ENCODE assay signal across 9 mouse cellular contexts in genomic region chr13:117289494-117290270, GRCm38 (mm10).
A peak's percentile ranks its signal among the peaks of the same experiment; 100 is the strongest.
DNase-seq lines count a peak whose midpoint lies in the region; ATAC-seq lines count a peak whose summit lies in the region.
"Had no signal": no experiment of that assay in that cellular context is flagged by ENCODE, and none has a peak within 500 bp of the region (broad histone marks: within the 10 kb centered on the region; RNA-seq: fewer than 3 reads in every experiment).

No protein-coding gene starts in this region.

- ATAC-seq in common myeloid progenitor, adult 5-6 weeks (replicated peaks; ENCODE audit: low read depth, poor library complexity, severe bottlenecking), result peak; percentile 91
- ATAC-seq in granulocyte monocyte progenitor cell, adult 5-6 weeks (replicated peaks; ENCODE audit: poor library complexity, severe bottlenecking), result peak; percentile 84

- intact Hi-C loops in left cerebral cortex, postnatal 25 days (cut with DNase I), result loop anchor here (1.0 kb wide), 1 partner anchor 86 kb away; no protein-coding TSS in a partner anchor

- WGBS in midbrain, embryonic 10.5 days, result 39% methylated on average over 17 of the region's 17 CpGs

- H3K36me3 ChIP-seq in midbrain, embryonic 10.5 days, result no peaks in the 10 kb centered on the region
- H3K36me3 ChIP-seq: G1E had no signal

- 0 out of 2 replicates have a peak overlapping the region, but pooled peaks have one; percentile 18 for H3K4me3 ChIP-seq in midbrain, embryonic 10.5 days

- H3K27ac ChIP-seq in midbrain, embryonic 10.5 days (replicated peaks), result 0 out of 2 replicates have a peak overlapping the region, but pooled peaks have one; percentile 43

- no peaks in the 10 kb centered on the region for H3K27me3 ChIP-seq in midbrain, embryonic 10.5 days (ENCODE audit: low read depth, poor library complexity, severe bottlenecking)

- H3K9me3 ChIP-seq in midbrain, embryonic 10.5 days (replicated peaks), result no peaks in the 10 kb centered on the region

- peaks cover 4% of the 10 kb centered on the region; the same call in 1 of the 2 replicates for H3K4me1 ChIP-seq in midbrain, embryonic 10.5 days

- peak; percentile 47 for DNase-seq in ovary, postnatal 10 days (ENCODE audit: low spot score)
- DNase-seq in ovary, adult 18-20 months (ENCODE audit: low spot score), result no peak
- DNase-seq in kidney, adult 11 months, result peak; percentile 17
- peak; percentile 76 to 78 for DNase-seq in left cerebral cortex, postnatal 25 days (ENCODE audit: low spot score in 2 of 2)
- peak; percentile 77 for DNase-seq in midbrain, embryonic 10.5 days (ENCODE audit: low spot score)
- DNase-seq in right cerebral cortex, postnatal 4 days, result peak; percentile 76
